Mouse (Mus musculus): Measurements from ENCODE around the gene Olfr556. TPM values are rescaled to one million over a fixed set of nuclear protein-coding genes. Genes with fewer than 3 reads are reported as not detected.
"Not testable (repeated sequence)": the region's sequence is repeated elsewhere in the genome, so short reads cannot be mapped to it uniquely, and the experiment has no call there.

The Olfr556 gene
- polyA plus RNA-seq (2016; fragmentation: Nextera tagmentation; extraction: Ambion mirVana): not detected in 2 replicates

GRCm38 (mm10) chr7:102664599-102664998 is at the start of gene Olfr556:
Olfr556 (plus strand) TSS chr7:102664899.
- Histone ChIP-seq H3K4me3 (no peak within 1 kb of the TSS), H3K36me3 (no peaks in the 10 kb centered on the region), H3K4me2 (no peak within 1 kb of the TSS), H3K4me1 (replicated peaks) (no peaks in the 10 kb centered on the region), H3K9ac (no peak within 1 kb of the TSS), H3K9me3 (replicated peaks) (no peaks in the 10 kb centered on the region), H3K27me3 (replicated peaks) (no peaks in the 10 kb centered on the region), H3K27ac (ENCODE audit: poor library complexity, severe bottlenecking) (no peak within 1 kb of the TSS)
- WGBS: 56% methylated on average over 3 of the region's 3 CpGs
- ATAC-seq (ENCODE audit: insufficient number of reproducible peaks, low FRiP score): no peak

GRCm38 (mm10) chr7:102618118-102618517 is 46.6 kb upstream of the Olfr556 start, which contains the start of gene Olfr553:
Olfr553 (minus strand) TSS chr7:102618218.
- Histone ChIP-seq H3K4me3 (no peak within 1 kb of the TSS), H3K4me1 (replicated peaks) (no peaks in the 10 kb centered on the region), H3K27ac (ENCODE audit: poor library complexity, severe bottlenecking) (no peak within 1 kb of the TSS), H3K9me3 (replicated peaks) (no peaks in the 10 kb centered on the region), H3K4me2 (no peak within 1 kb of the TSS), H3K36me3 (no peaks in the 10 kb centered on the region), H3K9ac (no peak within 1 kb of the TSS), H3K27me3 (replicated peaks) (no peaks in the 10 kb centered on the region)
- ATAC-seq (ENCODE audit: insufficient number of reproducible peaks, low FRiP score): no peak

DNA sequence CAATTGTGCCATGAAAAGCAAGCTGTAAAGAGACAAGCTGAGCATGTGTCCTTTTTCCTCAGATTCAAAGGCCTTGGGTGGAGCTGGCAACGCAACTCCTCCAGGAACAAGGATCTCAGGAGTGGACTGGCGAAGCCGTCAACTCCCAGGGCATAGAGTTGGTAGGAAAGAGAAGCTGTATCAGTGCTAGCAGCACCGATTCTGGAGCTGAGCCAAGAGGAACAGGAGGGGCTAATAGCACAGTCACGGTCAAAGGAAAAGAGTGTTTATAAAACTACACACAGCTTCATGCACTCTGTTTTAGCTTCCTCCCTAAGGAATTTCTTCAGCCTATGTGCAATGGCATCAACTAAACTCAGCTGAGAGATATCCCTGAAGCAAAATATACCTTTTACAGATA is 45.1 kb upstream of the Olfr556 start:
- no peaks in the 10 kb centered on the region for H3K4me1 ChIP-seq (replicated peaks)
- no peaks in the 10 kb centered on the region for H3K27me3 ChIP-seq (replicated peaks)
- ATAC-seq (ENCODE audit: insufficient number of reproducible peaks, low FRiP score): no peak
- no peak overlapping the region for H3K4me3 ChIP-seq
- H3K4me2 ChIP-seq: no peak overlapping the region
- 46% methylated on average over 5 of the region's 5 CpGs for WGBS
- no peak overlapping the region for H3K9ac ChIP-seq
- no peaks in the 10 kb centered on the region for H3K36me3 ChIP-seq
- no peaks in the 10 kb centered on the region for H3K9me3 ChIP-seq (replicated peaks)
- no peak overlapping the region for H3K27ac ChIP-seq (ENCODE audit: poor library complexity, severe bottlenecking)

DNA sequence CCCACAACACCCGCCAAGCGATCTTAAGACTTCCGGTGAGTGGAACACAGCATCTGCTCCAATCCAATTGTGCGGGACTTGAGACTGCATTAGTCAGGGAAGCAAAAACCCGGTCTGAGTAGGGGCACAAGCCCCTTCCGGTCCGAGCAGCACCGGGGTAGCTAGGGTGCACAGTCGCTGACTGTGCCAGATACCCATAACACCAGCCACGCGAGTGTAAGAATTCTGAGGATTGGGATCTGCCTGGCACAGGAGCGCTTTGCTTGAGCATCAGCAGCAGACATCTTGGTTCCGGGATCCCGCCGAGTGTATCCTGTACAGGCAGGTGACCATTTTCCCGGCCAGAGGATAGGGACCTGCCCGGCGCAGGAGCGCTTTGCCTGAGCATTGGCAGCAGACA is 44.3 kb upstream of the Olfr556 start:
- not testable (repeated sequence) for H3K27me3 ChIP-seq (replicated peaks); H3K9me3 ChIP-seq (replicated peaks); ATAC-seq (ENCODE audit: insufficient number of reproducible peaks, low FRiP score); H3K9ac ChIP-seq; H3K36me3 ChIP-seq; H3K4me3 ChIP-seq; H3K4me1 ChIP-seq (replicated peaks); H3K4me2 ChIP-seq; H3K27ac ChIP-seq (ENCODE audit: poor library complexity, severe bottlenecking)
- 85% methylated on average over 19 of the region's 19 CpGs for WGBS

GRCm38 (mm10) chr7:102636665-102637064 is 28.0 kb upstream of the Olfr556 start:
- Histone ChIP-seq H3K27me3 (replicated peaks) (no peaks in the 10 kb centered on the region), H3K9ac (no peak overlapping the region), H3K4me1 (replicated peaks) (no peaks in the 10 kb centered on the region), H3K36me3 (no peaks in the 10 kb centered on the region), H3K27ac (ENCODE audit: poor library complexity, severe bottlenecking) (no peak overlapping the region), H3K9me3 (replicated peaks) (no peaks in the 10 kb centered on the region), H3K4me2 (no peak overlapping the region), H3K4me3 (no peak overlapping the region)
- no peak for ATAC-seq (ENCODE audit: insufficient number of reproducible peaks, low FRiP score)
- 34% methylated on average over 3 of the region's 3 CpGs for WGBS

- 70% methylated on average over 1 of the region's 1 CpGs for WGBS
- no peaks in the 10 kb centered on the region for H3K4me1 ChIP-seq (replicated peaks)
Measured at GRCm38 (mm10) chr7:102638132-102638531, 26.6 kb upstream of the Olfr556 start, which contains the start of gene Olfr554. Olfr554 (plus strand) TSS chr7:102638432.

DNA sequence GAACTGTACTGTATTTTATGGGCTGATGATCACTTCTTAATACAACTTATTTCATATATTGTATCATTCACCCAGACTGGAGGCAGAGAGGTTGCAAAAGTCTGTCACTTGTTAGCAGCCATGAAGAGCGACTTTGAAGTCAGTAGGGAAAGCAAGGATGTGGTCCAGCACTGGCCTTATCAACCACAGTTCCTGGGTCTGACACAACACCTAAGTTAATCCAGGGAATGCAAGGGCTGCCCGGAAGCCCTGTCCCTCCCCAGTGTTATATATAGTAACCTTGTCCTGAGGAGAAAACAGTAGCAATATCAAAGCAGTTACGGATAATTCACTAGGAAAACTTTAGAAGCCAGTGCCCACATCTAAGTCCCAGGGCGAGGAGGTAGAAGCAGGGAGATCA is 19.8 kb upstream of the Olfr556 start:
- 40% methylated on average over 4 of the region's 4 CpGs for WGBS
- not testable (repeated sequence) for H3K9ac ChIP-seq; H3K4me2 ChIP-seq; H3K4me1 ChIP-seq (replicated peaks); H3K4me3 ChIP-seq; H3K9me3 ChIP-seq (replicated peaks); H3K27me3 ChIP-seq (replicated peaks); H3K27ac ChIP-seq (ENCODE audit: poor library complexity, severe bottlenecking); H3K36me3 ChIP-seq; ATAC-seq (ENCODE audit: insufficient number of reproducible peaks, low FRiP score)

More at GRCm38 (mm10) chr7:102638132-102638531, 26.6 kb upstream of the Olfr556 start, which contains the start of gene Olfr554:
- H3K4me2 ChIP-seq: no peak within 1 kb of the TSS
- H3K9me3 ChIP-seq (replicated peaks): no peaks in the 10 kb centered on the region
- ATAC-seq (ENCODE audit: insufficient number of reproducible peaks, low FRiP score): no peak
- no peak within 1 kb of the TSS for H3K9ac ChIP-seq
- H3K4me3 ChIP-seq: no peak within 1 kb of the TSS
- H3K36me3 ChIP-seq: no peaks in the 10 kb centered on the region
- H3K27ac ChIP-seq (ENCODE audit: poor library complexity, severe bottlenecking): no peak within 1 kb of the TSS
- no peaks in the 10 kb centered on the region for H3K27me3 ChIP-seq (replicated peaks)

DNA sequence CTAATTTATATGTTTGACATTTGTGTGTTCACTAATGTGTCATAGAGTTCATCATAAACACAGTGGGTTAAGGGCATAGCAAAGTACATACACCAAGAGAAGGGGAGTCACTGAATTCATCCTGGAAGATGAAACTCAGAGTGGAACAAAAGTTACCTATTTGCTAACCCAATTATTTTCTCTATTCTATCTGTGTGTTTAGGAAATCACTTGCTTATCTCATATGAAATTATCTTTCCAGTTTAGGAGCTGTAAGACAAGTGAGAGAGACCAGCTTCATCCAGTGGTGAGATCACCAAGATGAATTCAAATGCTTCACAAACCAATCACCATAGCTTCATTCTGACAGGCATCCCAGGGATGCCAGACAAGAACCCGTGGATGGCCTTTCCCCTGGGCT is 6.2 kb upstream of the Olfr556 start, which contains the start of gene Olfr555:
Olfr555 (plus strand) TSS at position 301 of the 400 bp plus-strand sequence.
- ATAC-seq (ENCODE audit: insufficient number of reproducible peaks, low FRiP score): no peak
- Histone ChIP-seq H3K36me3 (no peaks in the 10 kb centered on the region), H3K9me3 (replicated peaks) (no peaks in the 10 kb centered on the region), H3K4me3 (no peak within 1 kb of the TSS), H3K9ac (no peak within 1 kb of the TSS), H3K4me1 (replicated peaks) (no peaks in the 10 kb centered on the region), H3K27ac (ENCODE audit: poor library complexity, severe bottlenecking) (no peak within 1 kb of the TSS), H3K4me2 (no peak within 1 kb of the TSS), H3K27me3 (replicated peaks) (no peaks in the 10 kb centered on the region)
- WGBS: 66% methylated on average over 1 of the region's 1 CpGs

DNA sequence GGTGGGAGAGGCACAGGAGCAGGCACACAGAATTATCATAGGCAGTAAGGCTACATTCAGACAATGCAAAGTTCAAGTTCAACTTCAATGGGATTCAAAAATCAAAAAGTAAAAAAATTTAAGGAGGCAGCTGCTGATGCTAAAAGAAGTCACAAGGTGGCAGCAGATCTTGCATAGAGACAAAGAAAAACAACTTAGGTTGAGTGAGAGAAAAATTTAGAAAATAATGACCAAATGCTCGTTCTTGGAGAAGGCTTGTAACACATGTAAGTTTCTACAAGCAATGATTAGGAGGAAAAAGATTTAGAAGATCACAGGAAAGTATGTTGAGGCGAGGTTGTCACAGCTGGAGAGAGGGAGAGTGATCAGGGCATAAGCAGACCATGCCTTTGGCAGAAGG is 679 bp downstream of the Olfr556 start:
- no peaks in the 10 kb centered on the region for H3K27me3 ChIP-seq (replicated peaks)
- H3K36me3 ChIP-seq: no peaks in the 10 kb centered on the region
- no peak overlapping the region for H3K4me2 ChIP-seq
- H3K4me1 ChIP-seq (replicated peaks): no peaks in the 10 kb centered on the region
- H3K9ac ChIP-seq: no peak overlapping the region
- no peak overlapping the region for H3K27ac ChIP-seq (ENCODE audit: poor library complexity, severe bottlenecking)
- H3K4me3 ChIP-seq: no peak overlapping the region
- 29% methylated on average over 2 of the region's 2 CpGs for WGBS
- no peak for ATAC-seq (ENCODE audit: insufficient number of reproducible peaks, low FRiP score)
- H3K9me3 ChIP-seq (replicated peaks): no peaks in the 10 kb centered on the region

- ATAC-seq (ENCODE audit: insufficient number of reproducible peaks, low FRiP score): no peak
- Histone ChIP-seq H3K4me1 (replicated peaks) (peaks cover 11% of the 10 kb centered on the region), H3K4me3 (no peak overlapping the region), H3K36me3 (peaks cover 12% of the 10 kb centered on the region), H3K4me2 (no peak overlapping the region), H3K27me3 (replicated peaks) (no peaks in the 10 kb centered on the region), H3K9ac (no peak overlapping the region), H3K9me3 (replicated peaks) (no peaks in the 10 kb centered on the region), H3K27ac (ENCODE audit: poor library complexity, severe bottlenecking) (no peak overlapping the region)
- WGBS: 66% methylated on average over 2 of the region's 2 CpGs
Measured at GRCm38 (mm10) chr7:102676225-102676624, 11.5 kb downstream of the Olfr556 start.

- Histone ChIP-seq H3K36me3 (peaks cover 34% of the 10 kb centered on the region), H3K27ac (ENCODE audit: poor library complexity, severe bottlenecking) (no peak overlapping the region), H3K9me3 (replicated peaks) (no peaks in the 10 kb centered on the region), H3K27me3 (replicated peaks) (no peaks in the 10 kb centered on the region), H3K4me2 (no peak overlapping the region), H3K9ac (no peak overlapping the region), H3K4me3 (no peak overlapping the region), H3K4me1 (replicated peaks) (peaks cover 11% of the 10 kb centered on the region)
- ATAC-seq (ENCODE audit: insufficient number of reproducible peaks, low FRiP score): no peak
- WGBS: 68% methylated on average over 1 of the region's 1 CpGs
Measured at GRCm38 (mm10) chr7:102681916-102682315, 17.2 kb downstream of the Olfr556 start.

DNA sequence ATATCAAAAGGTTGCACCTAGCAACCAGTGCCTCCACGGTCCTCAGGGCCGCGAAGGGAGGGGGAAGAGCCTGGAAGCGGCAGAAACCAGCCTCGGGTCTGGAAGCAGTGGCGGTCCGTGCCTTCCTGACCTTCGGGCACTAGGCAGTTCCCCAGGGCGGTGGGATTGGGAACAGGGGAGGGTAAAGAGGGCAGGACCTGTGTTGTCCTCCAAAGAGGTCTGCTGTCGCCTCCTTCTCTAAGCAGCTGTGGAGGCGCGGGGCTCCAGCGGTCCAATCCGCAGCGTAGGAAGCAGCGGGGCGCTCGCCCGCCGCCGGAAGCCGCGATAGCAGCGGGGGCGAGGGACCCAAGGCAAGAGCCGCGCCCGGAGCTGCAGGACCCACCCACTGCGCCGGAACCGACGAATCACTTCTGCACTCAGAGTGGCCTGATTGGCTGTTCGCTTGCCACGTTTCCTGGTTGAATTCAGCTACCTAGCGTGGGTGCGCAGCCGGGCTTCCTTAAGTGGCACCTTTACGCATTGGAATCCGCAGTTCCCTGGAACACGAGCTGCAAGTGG is 22.3 kb downstream of the Olfr556 start, which contains the start of gene Trim68:
Trim68 (minus strand) TSS at position 384 of the 558 bp plus-strand sequence.
- Histone ChIP-seq H3K36me3 (peaks cover 18% of the 10 kb centered on the region), H3K4me1 (replicated peaks) (no peaks in the 10 kb centered on the region; the same call in 1 of the 2 replicates), H3K27me3 (replicated peaks) (no peaks in the 10 kb centered on the region), H3K4me3 (peak within 1 kb of the TSS; percentile 78), H3K9me3 (replicated peaks) (no peaks in the 10 kb centered on the region), H3K9ac (peak within 1 kb of the TSS; percentile 87), H3K27ac (ENCODE audit: poor library complexity, severe bottlenecking) (peak within 1 kb of the TSS; percentile 89), H3K4me2 (peak within 1 kb of the TSS; percentile 64)
- peak; percentile 99 for ATAC-seq (ENCODE audit: insufficient number of reproducible peaks, low FRiP score)
- WGBS: under 1% methylated on average over 39 of the region's 40 CpGs

All from heart, embryonic 12.5 days (tissue).